Mouse (Mus musculus) MEL (cell line): ENCODE measurements at regions not wholly inside any gene's neighbourhood (a gene's known extent, or its start where the extent isn't known, plus 50 kb on each side); places are given as distances from the start of the nearest gene placed in this dataset.

ENCODE experiments used
- CTCF ChIP-seq, 3 experiments: IDR thresholded peaks in 2 of 3; conservative IDR thresholded peaks in 1 of 3; 2 replicates each; pipeline ENCODE4 v1.5.1; 2011 to 2012; ENCODE audit warnings: low read length in 3 of 3, low read depth in 2 of 3, mild to moderate bottlenecking in 2 of 3, improper control_type of control experiment in 1 of 3, inconsistent platforms in 1 of 3, mixed read lengths in 1 of 3, moderate library complexity in 1 of 3; ENCODE audit not compliant: control insufficient read depth in 1 of 3, insufficient read depth in 1 of 3, poor library complexity in 1 of 3, severe bottlenecking in 1 of 3
- EP300 ChIP-seq, 2 experiments: IDR thresholded peaks; 2 replicates each; pipeline ENCODE4 v1.6.1; 2011; ENCODE audit warnings: improper control_type of control experiment in 2 of 2, low read length in 2 of 2, low read depth in 1 of 2, mild to moderate bottlenecking in 1 of 2
- GATA1 ChIP-seq: IDR thresholded peaks from 2 replicates; pipeline ENCODE4 v1.6.1; 2011; ENCODE audit warnings: low read depth, low read length, improper control_type of control experiment
- MAFK ChIP-seq: IDR thresholded peaks from 2 replicates; pipeline ENCODE4 v1.6.1; 2011; ENCODE audit warnings: low read depth, mild to moderate bottlenecking, low read length, improper control_type of control experiment, borderline replicate concordance
- POLR2A ChIP-seq, 2 experiments: IDR thresholded peaks; 2 replicates each; pipeline ENCODE4 v1.6.1; 2011 to 2012; ENCODE audit warnings: low read length in 2 of 2, mild to moderate bottlenecking in 2 of 2, control low read depth in 1 of 2, improper control_type of control experiment in 1 of 2, low read depth in 1 of 2, moderate library complexity in 1 of 2; ENCODE audit not compliant: control insufficient read depth in 1 of 2, insufficient read depth in 1 of 2, poor library complexity in 1 of 2
- TAL1 ChIP-seq: IDR thresholded peaks from 2 replicates; pipeline ENCODE4 v1.6.1; 2012; ENCODE audit warnings: mild to moderate bottlenecking, inconsistent platforms, low read length, moderate library complexity, mixed read lengths
- ZKSCAN1 ChIP-seq: IDR thresholded peaks from 2 replicates; pipeline ENCODE4 v1.6.1; 2012; ENCODE audit warnings: low read depth, mild to moderate bottlenecking, inconsistent platforms, low read length, improper control_type of control experiment, moderate library complexity

DNA sequence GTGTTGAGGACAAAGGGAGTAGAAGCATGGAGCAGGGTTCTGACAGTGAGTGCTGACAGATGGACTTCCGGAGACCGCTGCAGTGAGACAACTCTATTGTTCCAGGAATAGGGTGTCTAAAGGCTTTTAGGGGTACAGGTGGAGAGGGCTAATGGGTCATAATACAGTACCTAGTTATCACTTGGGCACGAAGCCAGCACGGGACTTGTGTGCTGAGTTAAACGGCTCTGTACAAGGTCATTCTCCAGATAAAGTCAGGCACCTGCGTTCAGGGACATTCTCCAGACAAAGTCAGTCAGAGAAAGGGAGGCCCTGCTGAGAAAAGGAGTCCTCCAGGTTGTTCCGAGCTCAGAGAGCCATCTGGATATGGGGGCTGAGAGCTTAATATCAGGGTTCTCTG, 60.2 kb upstream of the Itga6 start:
- TF ChIP-seq POLR2A (IDR thresholded peaks at IDR 0.05; ENCODE audit: control insufficient read depth in 1 of 2, insufficient read depth in 1 of 2, low read depth in 1 of 2, low read length in 2 of 2, poor library complexity in 1 of 2), result no peak
- TF ChIP-seq GATA1, result no peak
- no peak for TF ChIP-seq MAFK
- TF ChIP-seq ZKSCAN1, result no peak
- TF ChIP-seq TAL1, result no peak
- TF ChIP-seq CTCF (IDR thresholded peaks at IDR 0.05 in 2 of 3, conservative IDR thresholded peaks at IDR 0.05 in 1 of 3; ENCODE audit: control insufficient read depth in 1 of 3, insufficient read depth in 1 of 3, low read depth in 2 of 3, low read length in 3 of 3, poor library complexity in 1 of 3, severe bottlenecking in 1 of 3), result no peak
- no peak for TF ChIP-seq EP300 (IDR thresholded peaks at IDR 0.05; ENCODE audit: low read depth in 1 of 2, low read length in 2 of 2)
